Mouse (Mus musculus) monocyte, adult 59 days (primary cell): ENCODE data around the gene Rimkla. TPM values are rescaled to one million over a fixed set of nuclear protein-coding genes. Genes with fewer than 3 reads are reported as not detected.

Source experiments
- total RNA-seq, 2 experiments: library from RNA; stranded (reverse); gene quantifications; one replicate each; pipeline ENCODE4 v1.2.4; 2023

The Rimkla gene
- total RNA-seq = not detected

GRCm38 (mm10) chr4:119492291-119492932, at the start of gene Rimkla:
Gene Rimkla, minus strand, starts transcription at chr4:119492628.

GRCm38 (mm10) chr4:119539031-119539824, 46.8 kb upstream of the Rimkla start, which contains the start of gene Frg2f1:
Gene Frg2f1, minus strand, starts transcription at chr4:119539529.

GRCm38 (mm10) chr4:119536615-119537014, 44.2 kb upstream of the Rimkla start, which contains the start of gene Foxj3:
Gene Foxj3, plus strand, starts transcription at chr4:119537004.

GRCm38 (mm10) chr4:119422294-119422964, 70.0 kb downstream of the Rimkla start, which contains the start of the genes Ppcs and Zmynd12:
Gene Ppcs, minus strand, starts transcription at chr4:119422420.
Gene Zmynd12, plus strand, starts transcription at chr4:119422814.

Other genes starting within 250 kb of the Rimkla start
- not detected for gene Cldn19, start 237.2 kb downstream of the Rimkla start, total RNA-seq
- gene Ybx1, start 198.0 kb downstream of the Rimkla start, total RNA-seq = 100 to 1,000 TPM; 400 to 434 TPM
- 10 to 100 TPM; 14.7 to 19.5 TPM for gene Ppih, start 172.1 kb downstream of the Rimkla start, total RNA-seq
- gene Ccdc30, start 77.1 kb downstream of the Rimkla start, total RNA-seq = not detected
- 1 to 10 TPM; 2.7 to 4.2 TPM for gene Ppcs, start 70.2 kb downstream of the Rimkla start, total RNA-seq
- not detected for gene Zmynd12, start 69.8 kb downstream of the Rimkla start, total RNA-seq
- gene Foxj3, start 44.4 kb upstream of the Rimkla start, total RNA-seq = 10 to 100 TPM; 49.9 to 52.6 TPM
- gene Frg2f1, start 46.9 kb upstream of the Rimkla start, total RNA-seq = 1 to 10 TPM; 4.6 to 5.1 TPM
- 1 to 10 TPM in 1 of 2 experiments, under 1 TPM in 1; 0.92 to 1.3 TPM for gene Guca2a, start 145.1 kb upstream of the Rimkla start, total RNA-seq
- not detected for gene Guca2b, start 166.3 kb upstream of the Rimkla start, total RNA-seq
- gene Hivep3, start 241.2 kb upstream of the Rimkla start, total RNA-seq = 10 to 100 TPM; 22.1 to 25.1 TPM